Mouse (Mus musculus) adrenal gland, postnatal 10 days (tissue): ENCODE measurements around the gene Zyx. TPM values are rescaled to one million over a fixed set of nuclear protein-coding genes. Genes with fewer than 3 reads are reported as not detected.

ENCODE experiments used
- DNase-seq: peaks from one replicate; pipeline ENCODE4 v3.0.0; 2021; ENCODE audit warnings: mixed read lengths
- total RNA-seq, 2 experiments: library from RNA; stranded (reverse); gene quantifications; 2 replicates each; pipeline ENCODE4 v1.2.3; 2021

Gene Zyx
- total RNA-seq, 2 experiments from 2014 or later = 73.1 to 112 TPM

DNA sequence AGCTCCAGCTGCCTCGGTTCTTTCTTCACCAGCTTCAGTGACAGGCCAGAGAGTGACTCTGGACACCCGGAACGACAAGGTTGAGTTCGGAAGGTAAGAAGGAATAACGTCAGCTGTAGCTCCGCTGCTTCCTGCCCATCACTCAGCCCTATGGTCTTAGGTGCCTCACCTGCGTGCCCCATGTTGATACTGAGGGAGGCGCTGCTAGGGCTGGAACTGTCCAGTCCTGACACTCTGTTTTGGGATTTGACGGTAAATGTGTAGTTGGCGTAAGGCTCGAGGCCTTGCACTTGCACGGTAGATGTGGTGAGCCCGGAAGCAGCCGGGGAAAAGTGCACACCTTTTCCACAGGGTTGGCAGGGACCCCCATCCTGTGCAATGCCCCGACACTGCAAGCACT, 15.2 kb downstream of the Zyx start:
- no peak for DNase-seq

DNA sequence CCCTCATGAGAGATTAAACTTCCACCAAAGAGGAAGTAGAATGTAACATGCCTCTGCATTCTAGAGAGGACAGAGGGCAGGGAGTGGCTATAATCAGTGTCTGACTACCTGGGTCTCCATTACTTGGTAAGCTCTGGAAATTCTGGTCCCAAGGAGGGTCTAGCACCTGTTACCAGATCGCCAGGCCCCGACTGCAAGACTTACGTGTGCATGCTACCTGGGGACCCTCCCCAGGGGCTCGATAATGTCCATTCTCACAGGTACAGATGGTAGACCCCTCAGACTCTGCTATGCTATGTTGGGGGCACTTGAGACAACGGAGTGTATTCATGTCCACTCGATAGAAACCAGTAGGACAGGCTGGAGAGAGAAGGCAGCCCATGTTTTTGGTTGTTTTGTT, 15.8 kb downstream of the Zyx start:
- DNase-seq = no peak

DNA sequence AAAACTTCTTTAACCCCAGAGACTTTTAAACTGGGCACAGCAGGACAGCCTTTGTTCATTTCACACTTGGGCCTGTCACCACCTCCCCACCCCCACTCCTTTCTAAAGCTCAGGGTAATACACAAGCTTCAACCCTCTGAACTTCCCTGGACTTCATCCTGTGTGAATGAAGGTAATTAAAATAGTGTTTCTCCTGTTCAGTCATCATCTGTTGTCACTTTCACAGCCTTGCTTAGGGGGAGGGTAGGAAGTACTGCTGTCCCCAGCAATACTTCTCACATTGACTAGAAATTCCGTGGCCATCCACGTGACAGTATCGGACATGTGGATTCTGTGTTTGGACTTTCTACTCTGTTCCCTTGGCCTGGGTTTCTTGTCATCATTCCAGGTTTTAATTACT, 20.4 kb downstream of the Zyx start:
- no peak for DNase-seq

DNA sequence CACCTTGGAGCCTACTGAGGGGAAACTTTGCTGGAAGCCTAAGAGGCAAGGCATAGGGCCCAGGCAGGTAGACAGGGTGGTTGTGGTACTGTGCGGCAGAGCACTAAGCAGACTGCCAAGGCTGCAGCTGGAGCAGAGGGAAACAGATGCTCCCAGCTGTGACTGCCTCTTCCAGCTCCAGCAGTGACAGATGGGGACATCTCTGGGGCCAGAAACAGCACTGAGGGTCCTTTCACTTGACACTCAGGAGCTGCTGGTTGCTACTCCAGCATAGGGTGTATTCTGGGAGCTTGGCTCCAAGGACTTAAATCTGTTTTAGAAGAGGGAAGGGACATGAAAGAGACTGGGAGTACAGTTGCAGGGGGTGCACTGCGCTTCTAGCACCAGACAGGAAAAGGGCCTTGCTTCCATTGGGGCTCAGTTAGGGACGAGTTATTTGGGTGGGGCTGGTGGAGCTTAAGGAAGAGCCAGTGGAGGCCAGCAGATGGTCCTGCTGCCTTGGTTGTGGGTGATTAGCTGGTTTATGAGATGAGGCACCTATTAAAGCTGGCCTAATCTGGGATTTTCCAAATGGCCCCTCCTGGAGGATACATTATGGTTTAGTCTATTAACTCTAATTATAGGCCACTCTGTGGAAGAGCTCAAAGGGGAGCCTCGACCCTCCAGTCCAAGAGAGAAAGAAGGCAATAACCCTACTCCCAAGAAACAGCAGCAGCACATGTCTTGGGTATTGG, 21.4 kb downstream of the Zyx start:
- DNase-seq = no peak

DNA sequence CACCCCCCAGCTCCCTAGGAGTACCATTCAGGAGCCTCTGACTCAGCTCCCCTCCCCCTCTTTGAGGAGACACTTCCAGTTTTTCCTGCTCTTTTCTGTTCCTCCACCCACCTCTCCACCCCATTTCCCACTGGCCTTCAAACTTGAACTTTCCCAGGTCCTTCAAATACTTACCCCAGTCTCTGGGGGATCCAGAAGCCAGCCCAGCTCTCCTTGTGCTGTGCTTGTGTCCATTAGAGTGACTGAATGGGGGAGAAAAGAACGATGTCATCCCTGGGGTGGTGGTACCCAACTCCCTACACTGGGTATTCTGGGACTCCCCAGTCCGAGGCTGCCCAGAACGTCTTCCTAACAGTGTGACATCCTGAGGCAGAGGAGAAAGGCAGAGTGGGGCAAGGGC, 22.6 kb downstream of the Zyx start:
- no peak for DNase-seq

DNA sequence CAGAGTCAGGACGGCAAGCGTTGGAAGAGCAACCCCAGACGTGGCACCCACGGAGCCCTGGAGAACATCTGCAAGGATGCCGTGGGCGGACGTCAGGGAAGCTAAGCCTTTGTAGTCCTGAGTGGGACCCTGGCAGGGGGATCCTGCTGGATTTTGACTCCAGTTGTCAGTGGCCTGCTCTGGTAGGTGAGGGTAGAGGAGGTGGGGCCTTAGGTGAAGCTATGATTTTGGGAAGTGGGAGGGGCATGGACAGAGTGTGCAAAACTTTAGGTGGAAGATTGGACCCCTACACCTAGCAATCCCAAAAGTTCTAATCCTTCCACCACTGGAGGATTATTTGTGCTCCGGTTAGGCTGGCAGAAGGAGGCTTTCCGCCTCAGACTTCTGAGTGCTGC, 23.0 kb downstream of the Zyx start:
- no peak for DNase-seq

DNA sequence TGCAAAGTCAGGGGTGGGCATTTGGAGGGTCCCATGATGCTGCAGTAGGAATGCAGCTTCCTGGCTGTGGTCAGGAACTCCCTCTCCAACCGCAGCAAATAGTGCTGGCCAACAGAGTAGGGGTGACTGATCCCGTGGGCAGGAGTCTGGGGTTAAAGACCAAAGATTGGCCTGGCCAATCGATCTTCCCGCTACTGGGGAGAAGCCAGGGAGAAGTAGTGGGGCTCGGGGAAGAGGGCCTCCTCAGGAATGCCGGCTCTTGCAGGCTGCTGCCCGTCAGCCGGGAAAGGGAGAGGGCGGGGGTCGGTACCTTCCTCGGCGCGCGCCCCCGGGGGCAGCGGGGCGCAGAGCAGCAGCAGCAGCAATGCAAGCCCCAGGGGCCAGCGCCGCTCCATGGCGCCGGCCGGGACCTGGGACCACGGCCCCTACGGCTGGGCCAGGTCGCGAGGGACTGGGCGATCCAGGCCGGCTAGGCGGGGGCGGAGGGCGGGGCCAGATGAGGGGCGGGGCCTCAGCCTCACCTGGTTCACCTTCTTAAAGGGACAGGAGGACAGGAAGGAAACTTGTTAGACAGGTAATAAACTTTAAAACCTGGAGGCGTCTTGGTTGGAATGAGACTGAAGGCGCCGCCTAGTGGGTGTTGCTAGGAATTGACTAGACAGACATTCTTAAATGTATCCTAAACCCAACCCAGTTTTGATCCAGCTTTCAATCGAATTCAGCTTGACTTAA, 23.6 kb downstream of the Zyx start, which contains the start of gene Epha1:
Gene Epha1, minus strand, starts transcription at position 453 of the 732 bp plus-strand sequence.
- peak; percentile 67 for DNase-seq

DNA sequence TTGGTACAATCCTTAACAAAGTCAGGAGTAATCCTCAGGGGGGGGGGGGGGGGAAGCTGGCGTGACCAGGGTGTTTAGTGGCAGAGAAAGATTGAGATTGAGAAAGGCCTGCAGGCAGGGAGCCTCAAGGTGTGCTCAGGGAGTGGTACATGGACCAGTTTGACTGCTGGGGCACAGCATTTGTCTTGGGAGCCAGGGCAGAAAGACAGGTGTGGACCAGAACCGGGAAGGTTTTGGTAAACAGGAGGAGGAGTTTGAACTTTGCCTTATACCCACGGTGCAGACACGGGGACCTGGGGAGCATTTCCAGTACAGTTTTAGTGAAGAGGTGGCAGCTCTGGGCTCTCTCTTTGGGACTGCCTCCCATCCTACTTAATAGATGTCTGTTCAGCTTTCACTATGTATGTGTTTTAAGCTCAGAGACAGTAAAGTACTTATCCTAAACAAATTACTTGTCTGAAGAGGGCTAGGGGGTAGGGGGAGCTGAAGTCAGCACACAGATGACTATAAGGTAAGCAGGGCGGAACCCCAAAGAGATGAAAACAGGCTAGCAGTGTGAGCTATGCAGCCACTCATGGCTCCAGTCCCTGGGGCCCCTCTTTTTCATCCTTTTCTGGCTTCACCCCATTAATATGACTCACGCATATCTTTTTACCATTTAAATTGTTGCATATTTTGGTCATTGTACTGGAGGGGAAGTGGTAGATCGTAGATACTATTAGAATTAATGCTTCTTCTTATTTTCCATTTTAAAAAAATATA, 24.4 kb downstream of the Zyx start:
- DNase-seq = no peak

DNA sequence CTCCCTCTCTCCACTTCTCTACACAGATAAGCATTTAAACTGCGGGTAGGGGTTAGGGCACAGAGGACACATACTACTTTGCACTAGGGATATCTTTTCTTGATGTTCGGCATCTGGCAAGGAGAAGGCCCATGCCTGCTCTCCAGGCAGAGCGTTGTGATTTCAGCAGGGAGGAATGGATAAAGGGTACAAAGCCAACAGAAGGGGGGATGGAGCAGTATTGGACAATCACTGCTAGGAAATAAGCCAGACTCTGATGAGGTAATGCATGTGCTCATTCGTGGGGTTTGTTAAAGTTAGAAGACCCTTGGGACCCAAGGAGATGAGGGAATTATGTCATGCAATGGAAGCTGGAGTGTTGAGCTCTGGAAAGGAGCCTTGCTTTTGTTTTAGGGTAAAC, 25.3 kb downstream of the Zyx start:
- no peak for DNase-seq

DNA sequence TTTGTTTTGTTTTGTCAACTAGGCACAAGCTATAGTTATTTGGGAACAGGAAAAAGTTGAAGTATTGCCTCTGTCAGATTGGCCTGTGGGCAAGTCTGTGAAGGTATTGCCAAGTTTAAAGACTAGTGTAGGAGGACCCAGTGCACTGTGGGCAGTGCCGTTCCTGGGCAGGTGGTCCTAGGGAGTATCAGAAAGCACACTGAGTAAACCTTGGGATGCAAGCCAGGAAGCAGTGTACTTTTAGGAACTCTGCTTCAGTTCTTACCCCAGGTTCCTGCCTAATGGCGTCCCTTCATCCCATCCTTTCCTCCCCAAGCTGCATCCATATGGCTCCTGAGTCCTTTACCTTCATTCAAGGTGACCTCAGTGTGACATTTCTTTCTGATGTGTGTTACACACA, 25.7 kb downstream of the Zyx start:
- DNase-seq = no peak

DNA sequence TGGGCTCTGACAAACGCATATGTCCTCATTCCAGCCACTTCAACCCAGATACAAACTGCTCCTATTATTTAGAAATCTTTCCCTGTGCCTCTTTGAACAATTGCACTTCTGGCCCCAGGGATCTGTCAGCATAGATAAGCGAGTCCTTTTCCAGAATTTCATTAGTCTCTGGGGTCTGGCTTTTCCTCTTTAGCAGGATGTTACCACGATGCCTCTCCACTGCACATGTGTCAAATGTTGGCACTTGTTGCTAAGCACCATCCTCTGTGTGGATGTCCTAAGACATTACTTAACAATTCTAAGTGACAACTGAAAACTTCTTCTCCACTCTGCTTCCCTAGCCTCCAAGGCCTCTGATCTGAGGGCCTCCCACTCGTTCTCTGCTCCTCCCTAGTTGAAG, 26.6 kb downstream of the Zyx start:
- DNase-seq = no peak

DNA sequence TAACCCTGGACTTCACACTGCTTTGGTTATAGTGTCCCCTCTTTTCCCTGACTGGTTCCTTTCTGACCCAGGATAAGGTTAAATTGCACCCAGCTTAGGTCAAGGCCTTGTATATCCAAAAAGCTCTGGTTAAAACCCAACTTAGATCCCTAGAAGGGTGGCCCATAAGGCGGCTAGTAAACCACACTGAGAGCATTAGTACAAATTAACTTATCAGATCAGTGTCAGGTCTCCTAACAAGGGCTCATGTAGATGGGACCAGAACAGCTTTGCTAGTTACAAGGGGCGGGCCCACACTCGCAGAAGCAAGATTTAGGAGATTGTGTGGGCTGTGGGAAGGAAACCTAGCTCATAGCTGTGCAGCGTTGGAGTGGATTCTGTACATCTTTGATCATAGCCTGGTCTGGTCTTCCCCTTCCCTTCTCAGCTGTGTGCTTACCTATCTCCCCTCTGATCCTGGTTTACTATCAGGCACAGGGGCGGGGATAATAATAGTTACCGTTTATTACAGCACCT, 27.1 kb downstream of the Zyx start:
- DNase-seq = no peak

DNA sequence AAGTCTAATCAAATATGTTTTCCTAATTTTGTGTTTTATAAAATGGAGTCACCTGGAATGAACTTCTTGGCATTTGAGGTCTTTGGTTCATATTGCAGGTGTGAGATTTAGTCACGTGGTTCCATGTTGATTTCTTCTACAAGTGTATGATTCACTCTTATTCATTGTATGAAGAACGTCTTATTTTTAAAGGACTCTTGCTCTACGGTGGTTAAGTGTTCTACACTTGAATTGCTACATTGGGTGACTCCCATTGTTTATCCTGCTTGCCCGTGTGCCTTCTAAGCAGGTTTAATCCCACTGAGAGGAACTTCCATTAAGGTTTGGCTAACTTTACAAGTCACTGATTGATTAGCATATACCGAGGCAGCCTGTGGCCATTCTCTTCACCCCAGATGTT, 27.9 kb downstream of the Zyx start:
- no peak for DNase-seq

DNA sequence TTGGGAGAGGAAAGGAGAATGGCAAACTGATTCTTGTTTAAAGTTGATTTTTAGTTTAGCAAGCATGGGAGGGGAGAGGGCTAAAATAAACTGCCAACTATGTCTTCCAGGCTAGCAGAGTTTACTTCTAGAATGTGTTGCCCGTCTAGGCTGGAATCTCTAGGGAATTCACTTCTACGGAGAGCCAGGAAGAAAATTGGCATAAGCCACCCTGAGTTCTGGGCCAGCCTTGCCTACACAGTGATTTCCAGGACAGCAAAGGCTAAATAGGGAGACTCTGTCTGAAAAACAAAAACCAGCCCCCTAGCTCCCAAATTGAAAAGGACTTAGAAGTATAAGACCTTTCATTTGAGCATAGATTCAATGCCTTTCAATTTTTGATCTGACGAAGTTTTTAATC, 30.1 kb downstream of the Zyx start:
- DNase-seq = no peak

DNA sequence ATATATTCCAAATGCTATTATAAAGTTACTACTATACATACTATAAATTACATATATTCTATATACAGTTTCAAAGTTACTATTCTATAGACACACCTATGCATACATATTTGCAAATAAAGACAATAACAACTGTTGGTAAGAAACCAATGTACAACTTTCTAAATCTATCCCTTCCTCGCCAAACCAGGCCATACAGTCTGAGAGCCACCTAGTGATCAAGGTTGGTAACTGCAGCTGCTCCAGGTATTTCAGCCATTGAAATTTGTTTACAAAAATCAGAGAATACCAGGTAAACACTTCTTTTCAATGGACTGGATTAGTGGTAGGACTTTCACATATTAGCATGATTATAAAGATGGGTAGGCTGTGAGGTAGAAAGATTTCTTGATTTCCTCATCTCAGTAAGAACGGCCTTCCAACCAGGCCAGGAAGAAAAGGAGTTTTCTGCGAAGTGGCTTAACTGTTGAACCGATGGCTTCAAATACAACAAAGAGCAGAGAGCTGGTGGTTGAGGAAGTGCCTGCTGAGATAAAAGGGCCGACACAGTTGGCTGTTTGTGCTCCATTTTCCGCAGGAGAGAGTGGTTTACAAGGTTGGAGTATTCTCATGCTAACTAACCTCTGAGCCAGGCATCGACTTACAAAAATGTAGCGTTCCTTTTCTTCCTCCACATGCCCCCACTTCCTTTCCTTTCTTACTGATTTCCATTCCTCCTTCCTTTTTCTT, 31.1 kb downstream of the Zyx start:
- DNase-seq = peak; percentile 62

DNA sequence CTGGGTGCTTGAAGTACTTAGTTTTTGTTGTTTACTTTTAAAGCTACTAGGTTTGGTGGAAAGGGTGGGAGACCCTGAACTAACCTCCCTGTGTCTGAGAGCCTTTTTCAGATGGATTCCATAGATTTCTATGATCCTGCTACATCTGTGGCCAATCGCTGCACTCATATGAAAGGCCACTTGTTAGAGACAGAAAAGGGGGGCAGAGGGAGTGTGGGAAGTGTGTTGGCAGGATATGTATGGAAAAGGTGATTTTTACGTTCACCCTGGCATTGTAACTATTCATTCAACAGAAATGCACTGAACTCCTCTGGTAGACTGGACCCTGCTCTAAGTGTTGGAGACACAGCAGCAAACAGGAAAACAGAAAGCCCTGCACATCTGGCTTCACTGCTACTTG, 31.8 kb downstream of the Zyx start:
- DNase-seq = no peak

DNA sequence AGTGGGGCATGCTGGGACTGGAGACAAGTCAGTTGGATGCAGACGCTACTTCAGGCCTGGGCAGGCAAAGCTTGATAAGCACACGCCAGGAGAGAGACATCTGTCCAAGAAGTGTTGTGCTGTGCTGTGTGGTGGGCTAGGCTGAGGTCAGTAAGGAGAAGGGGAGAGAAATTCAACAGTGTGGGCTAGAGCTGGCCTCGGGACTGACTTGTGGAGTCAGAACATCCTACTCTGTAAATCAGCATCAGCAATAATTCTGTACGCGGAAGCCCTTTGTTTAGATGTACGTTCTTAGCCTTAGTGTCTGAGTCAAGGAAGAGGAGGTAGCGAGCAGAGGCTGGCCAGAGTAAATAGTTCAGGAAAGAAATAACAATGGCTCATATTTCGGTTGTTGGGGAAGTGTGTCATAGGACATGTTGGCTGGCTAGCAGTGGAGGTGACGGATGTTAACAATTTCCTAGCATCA, 32.5 kb downstream of the Zyx start:
- DNase-seq = no peak

DNA sequence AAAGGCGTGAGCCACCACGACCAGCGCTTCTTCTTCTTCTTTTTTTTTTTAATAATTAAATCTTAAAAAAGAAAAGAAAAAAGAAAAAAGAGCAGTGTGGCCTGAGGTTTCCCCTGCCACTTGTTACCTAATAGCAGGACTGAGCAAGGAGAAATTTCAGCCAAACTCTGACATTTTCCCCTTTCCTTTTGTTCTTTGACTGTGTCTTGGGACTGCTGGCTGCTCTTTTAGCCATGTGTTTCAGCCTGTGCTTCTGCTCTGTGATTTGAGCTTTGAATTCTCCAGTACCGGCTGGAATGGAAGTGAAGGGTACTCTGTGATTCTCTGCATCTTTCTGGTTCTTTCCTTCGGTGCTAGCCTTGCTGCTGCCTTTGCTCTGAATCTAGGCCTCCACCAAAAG, 33.9 kb downstream of the Zyx start:
- DNase-seq = no peak

DNA sequence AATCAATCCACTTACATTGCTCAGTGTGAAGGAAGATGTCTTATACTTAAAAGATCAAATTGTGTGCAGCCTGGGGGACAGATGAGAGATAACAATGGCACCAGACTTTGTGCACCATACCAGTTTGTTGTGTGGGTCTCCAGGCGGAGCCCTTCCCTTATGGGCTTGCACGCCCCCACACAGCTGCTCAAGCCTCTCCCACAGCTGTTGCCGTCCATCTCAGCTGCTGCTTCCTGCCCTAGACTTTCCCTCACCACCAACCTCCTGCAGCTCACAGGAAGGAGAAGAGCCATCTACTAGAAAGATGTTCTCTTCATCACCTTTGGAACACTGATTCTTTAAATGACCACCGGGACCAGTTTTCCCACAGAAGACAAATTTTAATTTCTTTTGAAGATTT, 36.2 kb downstream of the Zyx start:
- no peak for DNase-seq

DNA sequence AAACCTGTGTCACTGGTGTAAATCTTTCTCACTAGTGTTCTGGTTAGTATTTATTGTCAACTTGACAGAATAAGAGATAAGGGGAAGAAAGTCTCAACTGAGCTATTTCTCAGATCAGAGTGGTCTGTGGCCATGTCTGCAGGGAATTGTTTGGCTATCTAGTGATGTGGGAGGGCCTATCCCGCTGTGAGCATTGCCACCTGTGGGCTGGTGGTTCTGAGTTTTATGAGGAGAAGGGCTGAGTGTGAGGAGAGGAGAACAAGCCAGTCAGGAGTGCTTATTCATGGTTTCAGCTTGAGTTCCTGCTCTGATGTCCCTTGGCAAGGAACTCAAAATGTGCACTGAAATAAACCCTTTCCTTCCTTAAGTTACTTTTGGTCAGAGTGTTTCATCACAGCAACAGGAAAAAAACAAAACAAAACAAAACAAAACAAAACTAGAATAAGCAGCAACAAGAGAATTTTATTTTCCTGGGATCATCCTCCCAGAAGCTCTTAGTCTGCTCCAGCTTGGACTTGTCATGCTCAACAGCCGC, 42.4 kb downstream of the Zyx start:
- DNase-seq = no peak

DNA sequence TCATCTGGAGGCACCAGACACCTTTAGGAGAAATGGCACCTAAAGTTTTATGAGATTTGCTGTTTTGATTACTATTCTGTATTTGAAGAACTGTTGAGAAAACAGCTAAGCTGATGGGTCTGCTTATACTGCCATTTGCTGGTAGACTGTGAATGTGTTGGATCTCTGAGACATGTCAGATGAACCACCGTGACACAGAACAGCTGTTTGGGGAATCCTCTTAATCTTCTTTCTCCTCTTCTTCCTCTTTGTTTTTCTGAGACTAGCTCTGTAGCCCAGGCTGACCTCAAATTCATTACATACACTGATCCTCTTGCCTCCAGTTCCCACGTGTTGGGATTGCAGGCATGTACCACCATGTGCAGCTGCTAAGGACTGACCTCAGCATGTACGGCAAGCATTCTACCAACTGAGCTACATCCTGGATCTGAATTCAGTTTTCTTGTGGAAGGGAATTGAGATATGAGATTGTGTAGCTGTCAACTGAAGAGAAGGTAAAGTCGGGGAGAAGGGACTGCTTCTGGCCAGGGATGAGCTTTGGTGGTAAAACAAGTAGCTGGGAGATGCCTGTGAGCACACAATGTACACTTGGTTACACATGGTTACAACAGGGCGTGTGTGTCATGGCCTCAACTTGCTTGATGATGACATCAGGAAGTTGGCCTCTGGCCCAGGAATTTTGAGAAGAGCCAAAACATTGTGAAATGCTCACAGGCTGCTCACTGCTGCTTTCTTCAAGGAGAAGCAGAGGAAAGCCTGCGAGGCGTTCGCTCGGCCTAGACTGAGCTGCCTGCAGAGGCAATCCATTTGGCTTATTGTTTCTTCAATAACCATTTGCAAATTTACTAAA, 46.8 kb downstream of the Zyx start:
- DNase-seq = peak; percentile 93
